Mouse (Mus musculus) spleen, postnatal 4 days (tissue): ENCODE results near the gene Rab3b.

Experiments
- DNase-seq, 2 experiments: peaks; one replicate each; pipeline ENCODE4 v3.0.0; 2022; ENCODE audit warnings: low spot score in 2 of 2

Gene Rab3b

DNA sequence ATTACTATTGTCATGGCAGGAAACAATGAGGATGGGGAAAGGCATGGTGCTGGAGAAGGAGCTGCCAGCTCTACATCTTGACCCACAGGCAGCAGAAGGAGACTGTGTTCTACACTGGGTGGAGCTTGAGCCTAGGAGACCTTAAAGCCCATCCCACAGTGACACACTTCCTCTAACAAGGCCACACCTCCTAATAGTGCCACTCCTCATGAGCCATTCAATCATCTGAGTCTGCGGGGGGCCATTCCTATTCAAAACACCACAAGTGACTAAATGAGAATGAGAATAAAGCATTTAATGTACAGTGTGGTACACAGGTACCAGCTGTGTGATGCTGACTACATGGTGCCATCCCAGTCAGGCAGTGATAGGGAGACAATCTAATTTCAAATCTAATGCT lies 71.3 kb downstream of the Rab3b start:
- DNase-seq, result no peak

DNA sequence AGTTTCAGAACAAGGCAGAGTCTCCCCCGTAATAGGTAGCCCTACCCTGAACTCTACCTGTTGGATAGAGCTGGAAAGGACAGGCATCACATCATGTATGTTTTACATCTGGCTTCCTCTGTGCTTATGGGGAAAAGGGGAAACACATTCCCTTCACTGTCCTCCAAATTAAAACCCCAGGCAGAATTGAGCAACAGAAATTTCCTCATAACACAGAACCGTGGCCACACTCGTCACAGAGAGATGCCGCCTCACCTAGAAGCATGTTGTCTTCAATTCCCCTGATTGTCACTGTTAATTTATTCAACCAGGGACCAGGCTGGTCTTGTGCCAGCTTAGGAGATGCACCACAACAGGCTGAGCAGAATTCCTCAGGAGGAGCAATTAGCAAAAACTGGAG lies 72.8 kb downstream of the Rab3b start:
- DNase-seq, result no peak

DNA sequence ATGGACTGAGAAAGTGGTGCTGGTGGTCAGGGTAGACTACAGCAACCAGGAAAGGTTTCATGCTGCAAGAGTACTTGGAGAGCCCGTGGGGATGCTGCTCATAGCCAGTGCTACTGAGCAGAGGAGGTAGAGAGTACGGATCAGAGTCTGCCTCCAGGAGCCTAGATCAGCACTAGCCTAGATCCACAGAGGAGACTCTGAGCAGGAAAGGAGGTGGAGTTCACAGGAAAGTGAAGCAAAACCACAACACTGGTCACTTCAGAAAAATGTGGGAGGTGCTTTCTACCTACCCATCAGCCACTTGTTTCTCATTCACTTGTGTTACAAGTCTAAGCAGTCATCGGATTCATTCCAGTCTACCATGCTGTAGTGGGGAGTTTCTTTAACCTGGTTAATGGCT lies 80.8 kb downstream of the Rab3b start:
- DNase-seq, result no peak

DNA sequence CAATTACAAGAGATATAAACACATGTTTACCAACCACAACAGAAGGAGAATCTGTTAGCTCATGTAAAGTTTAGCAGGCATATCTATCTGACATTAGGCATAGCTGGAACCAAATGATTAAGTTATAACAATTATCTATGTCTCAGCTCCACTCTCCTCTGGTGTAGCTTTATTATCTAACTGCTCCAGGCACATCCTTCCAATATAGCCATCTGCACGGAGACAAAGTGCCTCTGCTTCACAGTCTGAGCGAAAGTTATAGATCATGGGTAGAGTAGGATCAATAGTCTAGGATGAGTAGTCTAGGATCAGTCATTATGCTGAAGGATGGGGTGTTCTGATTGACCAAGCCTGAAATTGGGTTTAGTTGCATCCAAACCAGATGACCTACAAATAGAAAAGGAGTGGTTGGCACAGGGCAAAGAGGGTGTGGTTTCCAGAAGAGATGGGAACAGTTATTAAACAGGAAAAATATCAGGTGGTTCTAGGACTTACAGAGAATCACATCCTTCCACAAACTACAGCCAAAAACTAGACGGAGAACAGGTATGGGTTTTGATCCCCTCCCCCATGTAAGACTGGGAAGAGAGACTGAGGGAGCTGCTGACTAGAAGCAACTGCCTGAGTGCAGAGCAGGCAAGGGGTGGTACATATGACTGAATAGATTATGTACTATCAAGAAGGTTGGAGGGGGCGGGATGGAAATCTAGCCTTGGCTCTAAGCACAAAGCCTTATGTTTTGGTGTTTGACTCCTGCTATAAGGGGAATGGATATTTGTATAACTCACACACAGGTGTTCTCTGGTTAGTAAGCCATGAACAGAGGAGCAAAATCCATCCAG lies 82.0 kb downstream of the Rab3b start:
- DNase-seq, result no peak

DNA sequence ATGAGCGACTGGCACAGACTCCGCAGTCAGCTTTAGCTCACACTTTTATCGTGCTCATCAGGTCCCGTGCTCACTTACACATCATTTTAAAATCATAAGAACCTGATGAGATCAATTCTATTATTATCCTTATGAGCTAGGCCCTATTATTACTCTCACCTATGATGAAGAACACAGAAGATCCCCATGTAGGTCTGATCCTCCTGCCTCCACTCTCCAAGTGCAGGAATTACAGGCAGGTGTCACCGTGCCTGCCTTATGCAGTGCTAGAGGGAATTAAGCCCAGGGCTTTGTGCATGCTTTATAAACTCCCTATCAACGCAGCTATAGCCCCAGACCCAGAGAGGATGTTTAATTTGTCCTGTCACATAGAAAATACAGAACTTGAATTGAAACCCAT lies 84.2 kb downstream of the Rab3b start:
- DNase-seq, result no peak

DNA sequence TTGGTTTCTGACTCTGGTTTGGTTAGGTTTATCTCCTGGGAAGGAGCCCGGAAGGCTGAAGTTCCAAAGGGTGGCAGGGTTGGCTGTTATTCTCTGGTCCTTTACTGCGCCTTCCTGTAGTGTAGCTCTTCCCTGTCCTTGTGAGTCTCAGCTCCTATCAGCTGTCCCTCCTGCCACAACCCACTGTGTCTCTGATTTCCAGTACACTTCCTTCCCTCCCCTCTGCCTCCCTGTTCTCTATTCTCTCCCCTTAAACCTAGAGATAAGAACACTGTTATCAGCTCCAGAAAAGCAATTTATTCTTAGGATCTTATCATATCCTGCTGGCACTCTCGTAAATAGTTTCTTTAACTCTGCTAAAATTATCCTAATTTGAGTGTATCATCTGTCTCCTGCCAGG lies 90.7 kb downstream of the Rab3b start:
- DNase-seq, result no peak

DNA sequence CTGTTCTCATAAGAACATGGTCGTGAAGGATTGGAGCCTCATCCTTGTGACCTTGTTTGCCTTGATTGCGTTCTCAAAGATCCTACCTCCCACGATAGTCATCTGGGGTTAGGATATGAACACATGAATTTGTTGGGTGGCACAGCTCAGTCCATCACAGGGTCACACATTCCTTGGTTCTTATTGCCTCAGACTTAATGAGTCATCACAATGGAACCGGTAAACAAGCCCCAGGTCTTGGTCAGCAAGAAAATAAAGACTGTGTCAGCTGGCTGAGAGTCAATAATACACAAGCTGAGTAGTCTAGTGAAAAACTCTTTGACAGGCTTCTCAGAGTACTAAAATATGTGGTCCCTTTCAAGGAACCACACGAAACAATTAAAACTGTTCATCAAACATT lies 92.2 kb downstream of the Rab3b start:
- no peak for DNase-seq

DNA sequence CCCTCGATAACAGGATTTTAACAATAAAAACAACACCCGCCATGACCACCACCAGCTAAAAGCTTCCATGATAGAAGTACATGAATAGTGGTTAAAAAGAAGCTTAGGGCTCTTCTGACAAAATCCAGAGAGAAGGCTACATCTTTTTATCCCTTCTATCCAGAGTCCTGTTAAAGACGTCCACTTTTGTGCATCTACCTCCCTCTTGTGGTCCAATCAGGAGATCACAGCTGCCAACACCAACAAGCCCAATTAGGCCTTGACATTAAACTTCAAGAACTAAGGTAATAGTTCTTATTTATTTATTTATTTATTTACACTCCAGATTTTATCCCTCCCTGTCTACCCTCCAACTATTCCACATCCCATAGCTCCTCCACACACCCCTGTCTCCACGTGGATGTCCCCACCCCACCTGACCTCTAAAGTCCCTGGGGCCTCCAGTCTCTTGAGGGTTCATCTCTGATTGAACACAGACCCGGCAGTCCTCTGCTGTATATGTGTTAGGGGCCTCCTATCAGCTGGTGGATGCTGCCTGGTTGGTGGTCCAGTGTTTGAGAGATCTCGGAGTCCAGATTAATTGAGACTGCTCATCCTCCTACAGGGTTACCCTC lies 97.7 kb downstream of the Rab3b start:
- peak in 1 of 2 experiments; percentile 39 for DNase-seq

DNA sequence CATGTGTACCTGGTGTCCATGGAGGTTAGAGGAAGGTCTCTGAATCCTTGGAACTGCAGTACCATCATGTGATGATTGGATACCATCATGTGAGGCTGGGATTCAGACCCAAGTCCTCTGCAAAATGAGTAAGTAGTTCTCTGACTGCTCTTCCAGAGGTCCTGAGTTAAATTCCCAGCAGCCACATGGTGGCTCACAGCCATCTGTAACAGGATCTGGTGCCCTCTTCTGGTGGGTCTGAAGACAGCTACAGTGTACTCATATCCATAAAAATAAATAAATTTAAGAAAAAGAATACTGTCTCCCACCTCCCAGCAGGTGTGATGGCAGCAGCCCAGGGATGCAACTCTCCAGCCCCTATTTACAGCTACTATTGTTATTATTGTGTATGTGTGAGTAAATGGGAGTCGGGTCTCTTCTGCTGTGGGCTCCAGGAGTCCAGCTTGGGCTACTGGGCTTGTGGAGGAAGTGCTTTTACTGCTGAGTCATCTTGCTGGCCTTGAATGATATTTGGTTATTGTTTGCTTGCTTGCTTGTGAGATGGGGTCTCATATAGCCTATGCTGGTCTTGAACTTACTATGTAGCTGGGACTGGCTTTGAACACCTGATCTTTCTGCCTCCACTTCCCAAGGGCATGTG lies 108.1 kb downstream of the Rab3b start:
- no peak for DNase-seq

DNA sequence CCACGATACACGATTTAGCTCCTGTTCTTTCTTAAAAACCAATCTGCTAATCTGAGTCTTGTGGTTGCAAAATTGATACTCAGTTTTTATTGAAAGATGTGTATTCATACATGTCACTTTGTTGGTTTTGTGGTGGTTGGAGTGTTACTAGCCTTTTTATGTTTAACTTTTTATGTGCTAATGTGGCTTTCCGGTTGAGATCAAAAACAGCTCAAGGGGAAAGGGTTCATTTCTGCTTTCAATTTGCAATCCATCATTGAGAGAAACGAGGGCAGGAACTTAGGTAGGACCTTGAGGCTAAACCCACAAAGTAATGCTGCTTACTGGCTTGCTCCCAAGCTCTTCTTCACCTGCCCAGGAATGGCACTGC lies 108.6 kb downstream of the Rab3b start:
- no peak for DNase-seq

DNA sequence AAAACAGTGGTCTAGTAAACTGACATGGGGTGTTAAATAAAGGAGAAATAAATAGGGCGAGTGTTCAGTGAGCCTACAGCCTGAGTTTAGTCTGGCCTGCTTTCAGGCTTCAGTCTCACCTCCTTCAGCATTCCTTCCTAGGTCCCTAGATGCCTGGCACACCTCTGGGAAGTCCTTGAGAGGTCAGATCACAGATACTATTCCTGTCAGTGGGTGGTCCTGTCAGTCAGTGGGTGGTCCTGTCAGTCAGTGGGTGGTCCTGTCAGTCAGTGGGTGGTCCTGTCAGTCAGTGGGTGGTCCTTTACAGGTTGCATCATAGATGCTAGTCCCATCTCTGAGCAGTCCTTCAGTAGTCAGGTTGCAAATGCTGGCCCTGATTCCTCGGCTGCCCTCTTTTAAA lies 110.6 kb downstream of the Rab3b start:
- DNase-seq, result no peak

DNA sequence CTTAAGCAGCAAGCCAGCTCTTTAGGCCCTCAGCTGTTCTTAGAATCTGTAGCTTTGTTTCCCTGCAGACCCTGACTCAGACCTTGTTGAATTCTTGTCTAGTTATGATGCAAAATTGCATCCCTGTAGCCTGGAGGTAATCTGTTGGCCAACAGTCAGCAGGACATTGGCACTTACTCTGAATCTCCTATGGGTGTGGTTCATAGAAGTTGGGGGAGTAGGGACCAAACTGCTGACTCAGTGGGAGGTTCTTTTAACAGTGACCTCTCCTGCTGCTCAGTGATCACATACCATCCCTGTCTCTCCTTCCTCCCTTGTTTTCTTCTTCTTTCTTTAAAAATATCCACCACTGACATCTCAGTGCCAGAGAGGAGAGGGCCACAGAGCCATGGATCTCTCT lies 111.2 kb downstream of the Rab3b start:
- DNase-seq, result no peak

DNA sequence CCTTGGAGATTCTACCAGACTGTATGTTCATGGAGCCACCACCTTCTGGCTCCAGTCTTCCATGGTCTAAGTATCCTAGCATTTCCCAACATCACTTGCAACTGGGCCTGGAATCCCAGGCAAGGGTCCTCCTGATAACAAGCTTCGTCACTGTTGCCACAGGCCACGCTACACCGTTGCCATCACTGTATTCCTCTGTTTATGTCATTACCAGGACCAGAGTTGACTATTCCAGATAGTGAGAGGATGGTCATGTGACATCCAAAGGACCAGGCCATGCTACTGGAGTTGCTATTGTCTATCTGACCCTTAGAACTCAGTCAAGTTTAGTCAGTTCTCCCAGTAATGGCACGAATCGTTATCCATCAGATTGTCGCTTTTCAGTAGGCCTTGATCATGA lies 111.7 kb downstream of the Rab3b start:
- DNase-seq, result no peak

DNA sequence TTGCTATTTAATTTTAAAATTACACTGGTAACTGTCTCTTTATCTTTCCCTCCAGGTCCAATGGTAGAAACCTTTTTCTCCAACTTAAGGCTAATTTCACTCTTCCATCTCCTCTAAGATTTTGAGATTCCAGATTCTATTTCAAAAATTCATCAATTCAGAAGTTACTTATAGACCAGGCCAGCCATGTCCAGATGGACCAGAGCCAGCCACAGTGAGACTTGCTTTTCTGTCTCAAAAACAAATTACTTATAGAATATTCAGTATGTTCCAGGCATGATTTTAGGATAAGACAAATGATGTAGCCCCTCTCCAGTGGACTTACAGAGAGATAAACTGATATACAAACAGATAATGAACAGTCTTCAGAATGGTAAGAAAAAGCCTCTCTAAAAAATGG lies 112.9 kb downstream of the Rab3b start:
- DNase-seq, result no peak
